Mouse (Mus musculus) frontal cortex, adult (tissue): Measurements from ENCODE around the gene Cxcr6.
"Not testable (repeated sequence)": the region's sequence is repeated elsewhere in the genome, so short reads cannot be mapped to it uniquely, and the experiment has no call there.

Experiments
- ATAC-seq: cut with Nextera tagmentation; 2 replicates; pipeline ENCODE4 v1.9.2; 2017; ENCODE audit warnings: mild to moderate bottlenecking, moderate library complexity, mixed read lengths; ENCODE audit not compliant: low TSS enrichment

Cxcr6 gene

DNA sequence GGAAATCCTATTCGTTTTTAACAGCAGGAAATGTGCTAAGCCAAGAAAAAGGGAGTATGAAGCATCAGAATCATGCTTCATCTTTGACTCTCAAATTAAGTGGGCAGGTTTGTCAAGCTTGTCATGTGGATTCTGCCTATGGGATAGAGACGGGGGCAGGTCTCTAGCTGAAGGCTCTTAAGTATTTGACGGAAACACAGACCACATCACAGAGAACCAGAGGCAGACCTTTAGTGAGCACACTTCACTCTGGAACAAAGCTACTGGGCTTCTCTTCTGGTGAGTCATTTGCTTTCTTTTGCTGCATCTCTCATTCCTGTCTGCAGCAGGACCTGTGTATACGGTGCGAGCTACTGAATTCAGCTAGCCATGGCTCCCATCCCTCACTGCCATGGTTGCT lies at the start of gene Cxcr6:
Gene Cxcr6, plus strand, starts transcription at position 209 of the 400 bp plus-strand sequence.
- no peak for ATAC-seq

DNA sequence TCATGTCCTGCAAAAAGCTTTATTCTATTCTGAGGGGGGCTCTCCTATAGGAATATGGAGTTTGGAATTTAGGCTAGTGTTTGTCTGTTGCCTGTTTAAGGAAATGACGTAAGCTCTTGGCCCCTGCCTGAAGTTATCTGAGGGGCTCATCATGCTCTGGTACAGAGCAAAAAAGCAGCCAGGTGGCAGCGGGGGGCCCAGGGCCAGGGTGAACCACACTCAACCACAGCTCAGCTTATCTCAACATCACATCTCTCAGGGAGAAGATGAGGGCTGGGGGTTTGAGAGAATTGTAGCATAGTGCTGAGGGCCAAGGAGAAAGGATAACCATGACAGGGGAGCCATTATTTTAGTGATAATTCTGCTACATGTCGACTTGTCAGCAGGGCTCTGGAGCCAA lies 49.5 kb upstream of the Cxcr6 start:
- ATAC-seq: no peak

DNA sequence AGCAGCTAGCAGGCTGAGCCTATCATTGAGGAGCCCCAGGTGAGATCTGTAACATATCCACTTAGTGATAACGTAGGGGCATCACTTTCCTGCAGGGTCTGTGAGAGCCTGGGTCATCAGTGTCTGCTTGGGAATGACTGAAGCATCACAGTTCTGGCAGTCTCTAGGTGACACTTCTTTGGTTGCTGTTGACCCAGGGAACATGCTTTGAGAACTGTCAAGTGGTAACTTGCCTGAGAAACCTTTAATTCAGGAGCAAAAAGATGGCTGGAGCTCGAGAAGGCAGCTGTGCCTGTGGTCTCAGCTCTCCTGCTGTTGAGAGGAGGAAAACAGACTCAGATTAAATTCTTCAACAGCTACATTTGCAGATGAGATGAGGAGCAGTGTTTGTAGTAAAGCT lies 48.9 kb upstream of the Cxcr6 start:
- ATAC-seq: no peak

DNA sequence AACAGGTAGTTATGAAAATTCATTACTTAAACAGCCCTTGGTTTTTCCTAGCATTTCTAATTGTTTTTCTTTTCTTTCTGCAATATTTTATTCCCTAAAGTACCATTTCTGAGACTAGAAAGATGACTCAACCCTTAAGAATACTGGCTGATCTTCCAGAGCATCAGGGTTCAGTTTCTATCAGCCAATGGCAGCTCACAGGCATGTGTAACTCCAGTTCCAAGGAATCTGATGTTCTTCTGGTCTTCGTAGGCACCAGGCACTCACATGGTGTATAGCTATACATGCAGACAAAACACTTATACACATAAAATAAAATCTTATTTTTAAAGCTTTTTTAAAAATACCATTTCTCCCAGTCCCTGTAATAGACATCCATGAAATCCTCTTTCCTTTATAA lies 48.1 kb upstream of the Cxcr6 start:
- ATAC-seq: no peak

DNA sequence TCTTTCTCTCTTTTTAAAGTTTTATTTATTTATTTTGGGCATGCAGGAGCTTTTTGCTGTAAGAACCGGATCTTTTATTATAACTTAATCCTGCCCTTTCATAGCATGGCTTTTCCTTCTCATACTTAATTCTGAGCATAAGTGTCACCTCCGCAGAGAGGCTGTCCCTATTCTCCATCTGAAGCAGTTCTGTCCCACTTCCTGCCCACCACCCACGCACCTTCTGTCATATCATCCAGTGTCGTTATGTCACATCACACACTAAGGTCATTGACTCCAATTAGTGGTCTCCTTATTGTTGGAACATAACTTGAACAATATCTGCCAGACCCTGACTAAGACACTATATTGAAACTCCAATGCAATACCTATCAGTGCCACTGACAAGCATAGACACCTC lies 47.6 kb upstream of the Cxcr6 start:
- ATAC-seq: no peak

DNA sequence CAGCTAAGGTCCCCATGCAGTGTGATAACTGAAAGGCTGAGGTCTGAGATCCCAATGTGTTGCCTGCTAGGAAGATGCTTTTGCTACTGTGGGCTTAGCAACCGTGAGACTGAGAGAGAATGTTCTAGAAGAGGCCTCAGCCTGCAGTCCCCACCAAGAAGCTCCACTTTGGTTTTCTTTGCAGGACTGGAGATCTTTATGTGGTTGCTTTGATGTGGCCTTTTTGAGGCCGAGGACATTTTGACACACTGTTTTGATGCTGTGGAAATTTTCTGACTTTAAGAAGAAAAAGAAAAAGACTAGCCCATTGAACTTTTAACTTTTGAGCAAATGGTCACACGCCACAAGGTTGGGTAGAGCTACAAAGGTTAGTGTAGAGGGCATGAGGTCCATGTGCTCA lies 45.5 kb upstream of the Cxcr6 start:
- ATAC-seq: no peak

DNA sequence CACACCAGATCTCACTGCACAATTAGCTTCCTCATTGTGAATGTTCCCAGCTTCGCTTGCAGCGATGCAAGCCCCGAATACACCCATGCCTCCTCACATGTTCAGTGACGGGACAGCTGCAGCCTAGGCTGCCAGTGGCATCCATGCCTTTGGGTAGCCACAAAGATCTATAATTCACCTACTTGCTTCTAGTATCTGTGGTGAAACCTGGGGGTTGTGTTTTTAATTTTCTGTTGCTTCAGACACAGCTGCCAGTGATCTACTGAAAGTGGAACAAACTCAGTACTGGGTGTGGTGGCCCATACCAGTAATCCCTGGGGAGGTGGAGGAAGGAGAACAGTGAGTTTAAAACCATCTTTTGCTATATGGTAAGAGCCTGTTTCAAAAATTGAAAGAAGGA lies 43.4 kb upstream of the Cxcr6 start:
- no peak for ATAC-seq

DNA sequence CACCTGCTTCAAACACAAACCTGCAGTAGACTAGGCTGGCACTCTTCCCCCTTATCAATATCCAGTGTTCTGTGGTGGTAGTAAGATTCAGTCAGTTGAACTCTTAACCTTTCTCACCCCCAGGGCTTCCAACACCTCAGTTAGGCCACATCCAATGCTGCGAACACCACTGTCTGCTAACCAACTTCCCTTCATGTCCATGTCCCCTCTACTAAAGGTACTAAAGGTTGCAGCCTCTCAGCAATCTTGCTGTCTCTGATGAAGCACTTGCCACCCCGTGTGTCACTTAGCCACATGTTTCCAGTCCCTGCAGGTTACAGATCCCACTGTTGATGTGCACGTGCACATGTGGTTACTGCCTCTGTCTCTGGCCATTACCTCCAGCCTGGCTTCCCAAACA lies 42.5 kb upstream of the Cxcr6 start:
- ATAC-seq: no peak

DNA sequence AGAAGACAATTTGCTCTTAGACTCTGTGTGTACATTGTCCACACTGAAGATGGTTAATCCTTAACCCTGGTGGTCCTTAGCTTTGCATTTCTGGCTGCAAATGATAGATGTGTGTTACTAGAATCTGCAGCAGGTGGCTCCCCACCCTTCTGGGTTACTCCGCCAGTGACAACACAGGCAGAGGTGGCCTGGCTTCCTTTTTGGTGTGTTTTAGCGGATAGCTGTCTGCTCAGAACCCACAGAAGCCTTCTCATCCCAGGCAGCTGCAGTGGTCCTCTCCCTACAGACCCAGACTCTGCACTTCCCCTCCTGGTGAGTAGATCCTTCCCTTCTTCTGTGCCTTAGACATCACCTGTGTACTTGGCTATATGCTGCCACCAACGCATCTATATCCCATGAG lies 39.3 kb upstream of the Cxcr6 start:
- ATAC-seq: no peak

DNA sequence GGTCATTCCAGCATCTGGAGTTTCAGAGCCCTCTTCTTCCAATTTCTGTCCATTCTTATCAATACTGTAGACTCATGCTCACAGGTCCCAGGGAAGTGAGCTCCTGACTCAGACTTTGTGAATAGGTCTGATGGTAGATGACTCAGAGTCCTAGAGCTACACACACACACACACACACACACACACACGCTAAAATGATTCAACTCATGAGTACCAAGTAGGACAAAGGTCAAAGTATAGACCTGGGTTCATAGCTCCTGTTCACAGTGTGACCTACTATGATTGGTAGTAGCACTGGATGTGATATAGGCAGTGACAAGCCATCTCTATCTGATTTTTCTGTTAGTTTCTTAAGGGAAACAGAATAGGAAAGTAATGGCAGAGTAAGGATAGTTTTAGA lies 37.8 kb upstream of the Cxcr6 start:
- no peak for ATAC-seq

DNA sequence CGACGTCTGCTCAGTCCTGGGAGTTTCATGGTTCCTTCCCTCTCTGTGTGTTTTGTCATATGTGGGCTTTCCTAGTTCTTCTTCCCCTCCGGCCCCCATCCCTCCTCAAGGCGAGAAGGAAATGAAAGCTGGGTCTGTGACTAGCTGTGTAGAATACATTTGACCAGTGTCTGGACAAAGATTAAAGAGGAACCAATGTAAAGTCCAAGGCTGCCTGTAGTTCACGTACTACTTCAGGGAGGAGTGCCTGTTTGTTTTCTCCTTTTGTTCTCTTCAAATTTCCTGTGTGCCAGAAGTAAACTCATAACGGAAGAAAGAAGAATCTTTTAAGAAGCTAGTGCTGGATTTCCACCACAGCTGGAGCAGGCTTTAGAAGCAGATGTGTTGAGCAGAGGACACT lies 36.7 kb upstream of the Cxcr6 start:
- ATAC-seq: no peak

DNA sequence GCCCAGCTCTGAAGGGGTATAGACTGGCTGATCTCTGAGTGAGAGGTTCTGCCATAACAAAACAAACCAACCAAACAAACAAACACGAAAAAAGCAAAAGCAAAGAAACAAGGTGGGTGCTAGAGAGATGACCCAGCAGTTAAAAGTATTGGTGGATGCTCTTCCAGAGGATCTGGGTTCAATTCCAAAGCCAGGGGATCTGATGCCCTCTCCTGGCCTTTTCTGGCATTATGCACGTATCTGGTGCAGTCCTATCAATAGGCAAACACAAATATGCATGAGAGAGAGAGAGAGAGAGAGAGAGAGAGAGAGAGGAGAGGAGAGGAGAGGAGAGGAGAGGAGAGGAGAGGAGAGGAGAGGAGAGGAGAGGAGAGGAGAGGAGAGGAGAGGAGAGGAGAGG lies 33.0 kb upstream of the Cxcr6 start:
- not testable (repeated sequence) for ATAC-seq

DNA sequence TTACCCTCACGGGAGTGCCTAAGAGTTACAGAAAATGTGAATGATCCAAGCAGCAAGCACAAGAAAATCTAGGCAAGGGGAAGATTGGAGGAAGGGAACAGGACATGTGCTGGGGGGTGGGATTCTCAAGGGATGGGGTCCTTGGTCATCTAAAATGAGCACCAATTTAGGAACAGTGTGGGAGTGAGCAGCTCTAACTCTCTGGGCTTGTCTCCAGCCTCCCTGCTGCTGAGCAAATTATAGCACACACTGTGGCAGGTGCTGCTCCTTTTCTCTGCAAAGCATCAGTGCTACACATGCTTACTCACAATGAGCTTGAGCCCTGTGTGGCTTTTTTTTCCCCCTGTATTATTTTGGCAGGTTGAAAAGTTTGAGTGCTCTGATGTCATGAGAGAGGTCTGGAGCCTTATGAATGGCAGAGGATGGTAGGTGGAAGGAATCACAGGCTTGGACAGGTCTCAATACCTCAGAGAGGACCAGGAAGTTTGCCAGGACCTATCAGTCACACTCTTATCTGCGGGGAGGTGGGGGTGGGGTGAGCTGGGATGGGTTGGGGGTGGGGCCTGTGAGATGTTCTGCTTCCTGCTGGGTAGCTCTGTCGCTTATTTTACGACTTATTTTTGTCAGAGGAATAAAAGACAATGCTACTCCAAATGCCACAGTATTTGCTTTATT lies 17.3 kb upstream of the Cxcr6 start:
- peak; percentile 99 for ATAC-seq

DNA sequence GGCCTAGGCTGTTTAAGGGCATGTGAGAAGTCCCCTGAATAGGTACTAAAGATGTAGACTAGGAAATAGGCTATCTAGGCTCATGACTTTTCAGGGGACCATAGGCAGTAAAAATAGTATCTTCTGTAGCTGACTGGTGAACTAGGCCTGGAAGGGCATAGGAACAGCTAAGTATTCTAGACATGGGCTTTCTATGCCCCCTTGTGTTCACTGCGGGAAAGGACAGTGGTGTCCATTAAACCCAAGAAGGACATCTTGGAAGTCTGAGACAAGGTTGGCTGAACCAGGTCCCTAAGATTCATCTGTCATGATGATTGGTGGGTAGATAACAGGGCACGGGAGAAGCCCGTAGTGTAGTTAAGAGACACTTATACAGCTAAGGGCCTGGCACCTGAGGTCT lies 10.1 kb upstream of the Cxcr6 start:
- peak; percentile 74; the same call in 1 of the 2 replicates for ATAC-seq

DNA sequence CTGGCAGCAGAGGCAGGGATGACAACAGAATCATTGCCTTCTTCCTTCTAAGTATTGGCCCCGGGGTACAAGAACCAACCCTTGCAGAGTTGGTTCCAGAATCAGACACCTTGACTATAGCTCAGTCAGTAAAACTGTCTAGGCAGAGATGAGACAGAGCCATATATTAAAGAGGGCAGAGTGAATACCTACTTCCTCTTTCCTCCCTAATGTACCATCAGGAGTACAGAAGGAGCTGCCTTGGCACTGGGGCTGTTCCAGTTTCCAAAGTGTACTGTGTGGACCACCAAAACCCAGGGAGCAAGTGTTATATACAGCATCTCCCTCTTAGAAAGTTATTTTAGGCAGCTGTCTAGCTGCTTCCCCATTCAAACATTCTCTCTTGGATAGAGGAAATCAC lies 4.7 kb upstream of the Cxcr6 start:
- no peak for ATAC-seq

DNA sequence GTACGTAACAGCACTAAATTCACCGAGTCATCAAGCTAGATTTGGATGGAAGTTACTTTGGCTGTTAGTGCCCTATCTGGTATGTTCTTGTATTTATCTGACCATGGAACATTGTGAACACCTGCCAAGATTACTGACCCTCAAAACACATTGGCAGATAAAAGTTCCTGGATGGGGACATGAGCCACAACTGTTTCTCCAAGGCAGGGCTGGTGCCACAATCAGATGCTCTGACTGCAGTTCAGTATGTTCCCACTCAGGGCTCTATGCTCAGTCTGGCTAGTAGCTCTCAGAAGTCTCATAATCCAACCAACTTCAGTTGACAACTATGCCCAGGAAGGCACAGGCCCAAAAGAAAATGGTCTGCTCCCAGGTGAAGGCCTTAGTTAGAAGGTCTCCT lies 3.9 kb upstream of the Cxcr6 start:
- no peak for ATAC-seq

DNA sequence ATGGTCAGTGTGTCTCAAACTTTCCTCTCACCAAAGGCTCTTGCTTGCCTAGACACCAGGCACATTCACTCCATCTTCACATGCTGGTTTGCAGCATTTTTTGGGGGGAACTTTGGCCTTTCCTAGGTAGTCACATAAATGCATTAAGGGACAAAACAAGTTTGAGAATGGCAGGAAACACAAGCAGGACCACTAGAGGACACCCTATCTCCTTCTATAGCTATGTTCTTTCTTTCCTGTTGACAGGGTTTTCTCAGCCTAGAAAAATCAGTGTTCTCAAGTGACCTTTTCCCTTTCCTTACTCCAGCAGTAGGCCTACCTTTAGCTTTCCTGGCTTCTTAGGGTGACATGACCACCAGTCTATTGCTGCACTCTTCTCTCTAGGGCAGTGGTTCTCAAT lies 3.4 kb upstream of the Cxcr6 start:
- no peak for ATAC-seq

DNA sequence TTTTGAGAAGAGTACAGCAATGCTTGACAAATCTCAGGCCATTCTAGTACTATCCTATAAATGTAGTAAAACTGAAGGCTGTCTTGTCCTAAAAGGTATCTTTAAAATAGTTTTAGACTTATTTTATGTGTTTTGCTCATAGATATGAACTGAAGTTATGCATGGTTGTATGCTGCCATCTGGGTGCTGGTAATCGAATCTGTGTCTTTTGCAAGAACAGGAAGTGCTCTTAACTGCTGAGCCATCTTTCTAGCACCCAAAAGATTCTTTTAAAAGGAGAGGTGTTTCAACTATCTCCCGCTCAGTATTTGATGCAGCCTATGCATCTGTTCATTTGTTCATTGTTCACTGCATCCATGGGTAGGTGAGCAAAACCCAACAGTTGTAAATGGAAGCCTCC lies 1.0 kb upstream of the Cxcr6 start:
- ATAC-seq: no peak

DNA sequence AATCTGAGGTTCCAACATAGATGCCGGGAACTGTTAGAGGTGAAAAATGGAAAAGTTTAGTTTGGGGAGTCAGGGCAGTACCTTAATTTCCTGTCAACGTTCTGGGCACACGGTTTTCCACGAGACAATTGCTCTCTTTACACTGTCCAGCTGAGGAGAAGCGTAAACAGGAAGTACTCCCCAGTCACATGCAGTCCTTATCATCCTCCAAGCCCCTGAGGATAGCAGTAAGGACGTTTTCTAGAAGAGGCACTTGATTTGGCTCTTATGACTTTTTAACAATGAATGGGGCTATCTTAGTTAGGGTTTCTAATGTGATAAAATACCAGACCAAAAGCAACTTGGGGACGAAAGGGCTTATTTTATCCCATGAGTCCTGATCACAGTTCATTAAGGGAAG lies 2.3 kb downstream of the Cxcr6 start:
- ATAC-seq: no peak

DNA sequence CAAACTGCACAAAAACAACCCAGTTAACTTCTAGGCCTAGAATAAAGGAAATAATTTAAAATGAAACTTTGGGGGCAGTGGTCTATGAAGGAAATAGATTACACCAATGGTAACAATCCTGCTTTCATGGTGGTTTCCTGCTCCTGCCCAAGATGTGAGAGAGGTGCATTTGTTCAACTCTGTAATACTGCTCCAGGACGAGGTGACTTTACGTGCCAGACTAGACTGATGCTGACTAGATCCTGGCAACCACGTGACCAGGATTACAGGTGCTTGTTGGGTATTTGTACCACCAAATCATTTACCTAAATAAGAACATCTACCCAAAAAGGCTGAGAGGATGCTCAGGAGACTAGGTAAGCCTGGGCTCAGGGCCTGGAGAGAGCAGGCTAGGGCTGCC lies 5.6 kb downstream of the Cxcr6 start:
- no peak for ATAC-seq

DNA sequence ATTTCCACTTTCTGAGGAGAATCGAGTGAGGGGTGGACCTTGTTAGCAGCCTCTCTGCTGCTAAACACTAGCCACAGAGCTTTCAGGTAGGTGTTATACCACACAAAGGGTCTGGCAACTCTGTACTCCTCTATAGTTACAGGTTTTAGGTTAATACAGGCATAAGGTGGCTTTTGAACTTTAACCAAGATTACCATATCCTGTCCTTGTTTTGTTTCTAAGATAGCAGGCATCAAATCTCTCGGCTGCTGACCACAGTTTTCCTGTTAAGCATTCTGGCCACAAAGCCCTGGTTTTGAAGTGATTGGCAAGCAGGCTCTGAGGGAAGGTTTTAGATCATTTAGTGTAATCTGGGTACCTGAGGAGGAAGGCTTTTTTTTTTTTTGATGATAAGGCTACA lies 8.1 kb downstream of the Cxcr6 start:
- ATAC-seq: no peak

DNA sequence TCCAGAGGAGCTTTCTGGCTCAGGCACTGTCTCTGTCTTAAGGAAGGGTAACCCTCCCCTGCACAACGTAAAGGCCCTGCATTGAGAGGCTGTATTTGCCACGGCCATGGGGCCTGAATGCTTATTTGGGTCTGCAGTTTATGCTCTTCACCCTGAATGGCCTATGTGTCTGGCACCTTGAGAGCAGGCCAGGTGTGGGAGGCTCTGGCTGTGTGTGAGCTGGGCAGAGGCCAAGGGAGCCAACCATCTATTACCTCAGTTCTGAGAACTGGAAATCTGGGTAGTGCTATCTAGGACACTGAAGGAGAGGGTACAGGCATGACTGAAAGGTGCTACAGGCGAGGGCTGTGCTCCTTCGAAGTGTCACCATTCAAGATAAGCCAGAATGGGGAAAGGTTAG lies 8.5 kb downstream of the Cxcr6 start:
- no peak for ATAC-seq

DNA sequence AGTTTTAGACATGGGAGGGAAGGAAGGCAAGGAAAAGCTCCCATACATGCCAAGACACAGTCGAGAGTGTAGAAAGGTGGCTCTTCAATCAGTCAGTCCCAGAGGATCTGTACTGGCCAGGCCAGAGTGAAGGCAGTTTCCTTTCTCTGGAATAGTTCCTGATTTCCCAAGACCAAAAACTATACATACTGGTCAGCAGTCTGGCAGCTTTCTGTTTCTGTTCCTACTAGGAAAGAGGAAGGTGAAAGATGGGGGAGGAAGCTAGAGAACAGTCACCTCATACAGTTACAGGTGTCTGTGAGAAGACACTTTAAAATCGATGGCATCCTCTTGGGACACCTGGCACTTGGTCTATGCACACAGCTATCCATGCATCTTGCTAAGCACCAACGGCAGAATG lies 9.2 kb downstream of the Cxcr6 start:
- ATAC-seq: no peak

DNA sequence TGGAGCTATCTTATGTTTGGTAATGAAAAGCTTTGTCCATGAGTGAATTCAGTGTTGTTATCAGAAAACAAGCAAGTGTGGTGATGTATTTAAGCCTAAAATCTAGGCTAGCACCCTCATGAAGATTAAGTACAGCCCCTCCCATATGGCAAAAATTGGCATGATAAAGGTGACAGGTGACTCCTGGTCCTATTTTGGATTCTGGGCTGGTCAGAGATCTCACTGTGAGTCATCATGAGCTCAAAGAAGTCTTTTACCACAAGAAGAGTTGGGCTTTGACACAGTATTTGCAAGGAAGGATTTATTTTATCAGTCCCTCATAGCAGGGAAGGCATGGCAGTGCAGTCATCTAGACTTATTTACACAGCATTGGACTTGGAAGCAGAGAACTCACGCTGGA lies 9.7 kb downstream of the Cxcr6 start:
- no peak for ATAC-seq

DNA sequence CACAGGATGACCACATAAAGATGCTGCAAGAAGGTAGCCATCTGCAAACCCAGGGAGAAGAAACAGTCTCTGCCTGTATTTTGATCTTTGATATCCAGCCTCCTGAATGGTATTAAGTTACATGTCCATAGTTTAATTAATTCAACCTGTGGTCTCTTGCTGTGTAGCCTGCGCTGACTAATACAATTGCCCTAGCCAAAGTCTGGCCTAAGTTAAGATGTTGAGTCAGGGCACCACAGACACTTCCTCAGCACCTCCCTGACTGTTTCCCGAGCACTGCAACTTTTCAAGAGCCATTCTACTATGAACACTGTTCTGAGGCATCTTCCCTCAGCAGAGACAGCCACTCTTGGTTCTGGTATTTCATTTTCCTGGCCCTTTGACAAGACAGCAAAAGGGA lies 12.3 kb downstream of the Cxcr6 start:
- ATAC-seq: no peak
